Mouse (Mus musculus) thymus, adult 2 months (tissue): ENCODE data around the gene Nphp4. TPM values are rescaled to one million over a fixed set of nuclear protein-coding genes. Genes with fewer than 3 reads are reported as not detected.

Experiments used
- DNase-seq: peaks from one replicate; pipeline ENCODE4 v3.0.0; 2021
- H3K27ac ChIP-seq: fragments of 200-500 bp; 2 replicates; pipeline ENCODE4 v1.5.1; 2012; ENCODE audit warnings: low read length, control low read depth; ENCODE audit not compliant: control insufficient read depth, insufficient read depth
- H3K27me3 ChIP-seq: fragments of 200-500 bp; 2 replicates; pipeline ENCODE4 v1.6.1; 2012; ENCODE audit warnings: mild to moderate bottlenecking, low read length, moderate library complexity, mixed read lengths; ENCODE audit not compliant: control insufficient read depth, insufficient read depth
- H3K36me3 ChIP-seq: fragments of 200-500 bp; 2 replicates; pipeline ENCODE4 v1.6.1; 2012; ENCODE audit warnings: mild to moderate bottlenecking, low read length, moderate library complexity; ENCODE audit not compliant: control insufficient read depth, insufficient read depth
- H3K4me1 ChIP-seq: fragments of 200-500 bp; replicated peaks from 2 replicates; pipeline ENCODE4 v1.6.1; 2012; ENCODE audit warnings: low read length; ENCODE audit not compliant: control insufficient read depth, insufficient read depth
- H3K4me3 ChIP-seq: fragments of 200-500 bp; 2 replicates; pipeline ENCODE4 v1.5.1; 2012; ENCODE audit warnings: mild to moderate bottlenecking, low read length, control low read depth, moderate library complexity; ENCODE audit not compliant: control insufficient read depth, insufficient read depth
- CTCF ChIP-seq: fragments of 200-500 bp; IDR thresholded peaks from 2 replicates; pipeline ENCODE4 v1.5.1; 2012; ENCODE audit warnings: mild to moderate bottlenecking, control low read depth, low read length, moderate library complexity, borderline replicate concordance; ENCODE audit not compliant: control insufficient read depth, poor library complexity, insufficient read depth; ENCODE audit errors: extremely low read depth
- POLR2A ChIP-seq: fragments of 200-500 bp; IDR thresholded peaks from 2 replicates; pipeline ENCODE4 v1.6.1; 2012; ENCODE audit warnings: mild to moderate bottlenecking, low read length, control low read depth, moderate library complexity; ENCODE audit not compliant: control insufficient read depth, poor library complexity, insufficient read depth; ENCODE audit errors: extremely low read depth
- WGBS: fragments of 180-500 bp; shearing (Covaris S2); methylation state at CpG from one replicate; pipeline ENCODE4 v1.1.7; 2018; 5-methylcytosine and 5-hydroxymethylcytosine counted together
- polyA plus RNA-seq: library from polyadenylated mRNA; depleted of rRNA; stranded (reverse); fragments of >200 nt; gene quantifications from 2 replicates; pipeline ENCODE4 v1.2.3, GENCODE M21; 2012; rRNA removed

The Nphp4 gene
- polyA plus RNA-seq, 1 experiment, result 3.6 TPM

GRCm38 (mm10) chr4:152585526-152585925 lies 109.0 kb downstream of the Nphp4 start:
- TF ChIP-seq POLR2A (no peak), CTCF (no peak)
- Histone ChIP-seq H3K27ac (no peak overlapping the region), H3K4me3 (no peak overlapping the region), H3K4me1 (no peaks in the 10 kb centered on the region), H3K27me3 (no peaks in the 10 kb centered on the region), H3K36me3 (no peaks in the 10 kb centered on the region)
- no peak for DNase-seq
- 89% methylated on average over 15 of the region's 15 CpGs for WGBS

- Histone ChIP-seq H3K36me3 (no peaks in the 10 kb centered on the region), H3K4me1 (no peaks in the 10 kb centered on the region), H3K27me3 (no peaks in the 10 kb centered on the region), H3K27ac (no peak overlapping the region), H3K4me3 (no peak overlapping the region)
- DNase-seq, result peak; percentile 4
- WGBS, result 43% methylated on average over 4 of the region's 4 CpGs
- TF ChIP-seq CTCF, result no peak
- no peak for TF ChIP-seq POLR2A
Measured at GRCm38 (mm10) chr4:152586175-152586574, 109.7 kb downstream of the Nphp4 start.

- 91% methylated on average over 5 of the region's 5 CpGs for WGBS
- no peaks in the 10 kb centered on the region for H3K27me3 ChIP-seq
- TF ChIP-seq CTCF (no peak), POLR2A (no peak)
- no peaks in the 10 kb centered on the region for H3K4me1 ChIP-seq
- no peak overlapping the region for H3K4me3 ChIP-seq
- H3K36me3 ChIP-seq, result no peaks in the 10 kb centered on the region
- no peak for DNase-seq
- no peak overlapping the region for H3K27ac ChIP-seq
Measured at GRCm38 (mm10) chr4:152604285-152604684, 127.8 kb downstream of the Nphp4 start.

DNA sequence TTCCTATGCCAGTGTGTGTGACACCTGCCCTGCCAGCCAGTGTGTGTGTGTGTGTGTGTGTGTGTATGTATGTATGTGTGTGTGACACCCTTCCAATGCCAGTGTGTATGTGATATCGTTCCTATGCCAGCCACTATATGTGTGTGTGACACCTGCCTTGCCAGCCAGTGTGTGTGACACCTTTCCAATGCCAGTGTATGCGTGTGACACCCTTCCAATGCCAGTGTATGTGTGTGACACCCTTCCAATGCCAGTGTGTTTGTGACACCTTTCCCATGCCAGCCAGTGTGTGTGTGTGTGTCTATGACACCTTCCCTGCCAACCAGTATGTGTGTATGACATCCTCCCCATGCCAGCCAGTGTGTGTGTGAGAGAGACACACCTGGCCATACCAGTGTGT lies 132.7 kb downstream of the Nphp4 start:
- H3K27ac ChIP-seq, result no peak overlapping the region
- H3K27me3 ChIP-seq, result no peaks in the 10 kb centered on the region
- no peaks in the 10 kb centered on the region for H3K4me1 ChIP-seq
- no peak for DNase-seq
- no peak for TF ChIP-seq CTCF
- TF ChIP-seq POLR2A, result no peak
- WGBS, result 85% methylated on average over 2 of the region's 2 CpGs
- H3K4me3 ChIP-seq, result no peak overlapping the region
- no peaks in the 10 kb centered on the region for H3K36me3 ChIP-seq

DNA sequence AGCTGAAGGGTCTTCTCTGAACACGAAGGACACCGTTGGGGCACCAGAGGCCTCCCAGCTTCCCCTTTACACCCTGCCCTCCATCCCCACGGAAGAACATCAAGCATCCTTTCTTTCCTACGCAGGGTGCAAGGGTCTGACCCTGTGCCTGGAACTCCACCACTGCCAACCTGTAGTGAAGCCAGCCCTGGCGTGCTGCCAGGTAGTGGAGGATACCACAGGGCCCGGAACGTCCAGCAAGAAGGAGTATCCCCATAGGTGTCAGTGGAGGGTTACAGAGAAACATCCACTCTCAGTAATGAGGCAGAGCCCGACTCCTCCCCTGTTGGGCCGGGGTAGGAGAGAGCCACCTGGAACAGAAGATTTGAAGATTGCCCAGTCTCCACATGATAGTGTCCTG lies 133.5 kb downstream of the Nphp4 start:
- H3K4me1 ChIP-seq, result no peaks in the 10 kb centered on the region
- H3K27me3 ChIP-seq, result no peaks in the 10 kb centered on the region
- no peak overlapping the region for H3K4me3 ChIP-seq
- no peak for DNase-seq
- whole genome bisulfite sequencing, result 92% methylated on average over 9 of the region's 9 CpGs
- no peak overlapping the region for H3K27ac ChIP-seq
- no peaks in the 10 kb centered on the region for H3K36me3 ChIP-seq
- TF ChIP-seq CTCF (no peak), POLR2A (no peak)

Other genes with a start within 250 kb of the Nphp4 start
- gene Gpr153, start 202.5 kb upstream of the Nphp4 start, polyA plus RNA-seq, result 5.3 and 5.5 TPM in 2 replicates
- gene Hes3, start 185.0 kb upstream of the Nphp4 start, polyA plus RNA-seq, result 0.19 and 0.28 TPM in 2 replicates
- gene Icmt, start 179.5 kb upstream of the Nphp4 start, polyA plus RNA-seq, result 42.6 and 48.1 TPM in 2 replicates
- gene Rnf207, start 157.7 kb upstream of the Nphp4 start, polyA plus RNA-seq, result 0.57 and 10.2 TPM in 2 replicates
- gene Rpl22, start 151.0 kb upstream of the Nphp4 start, polyA plus RNA-seq, result 43.8 and 60.3 TPM in 2 replicates
- 0.11 and 0.16 TPM in 2 replicates for gene Chd5, start 138.1 kb upstream of the Nphp4 start, polyA plus RNA-seq
- 67.3 and 82.6 TPM in 2 replicates for gene Kcnab2, start 1.2 kb downstream of the Nphp4 start, polyA plus RNA-seq